Mouse (Mus musculus): ENCODE measurements around the gene Panx3. TPM values are rescaled to one million over a fixed set of nuclear protein-coding genes. Genes with fewer than 3 reads are reported as not detected.

Gene Panx3
- polyA plus RNA-seq, 1 experiment = 0.02 TPM

GRCm38 (mm10) chr9:37638721-37639120 is 30.3 kb downstream of the Panx3 start:
- no peak overlapping the region for H3K4me3 ChIP-seq
- H3K4me2 ChIP-seq (ENCODE audit: low read depth) = no peak overlapping the region
- H3K36me3 ChIP-seq (ENCODE audit: control insufficient read depth, insufficient read depth) = no peaks in the 10 kb centered on the region
- no peaks in the 10 kb centered on the region for H3K27me3 ChIP-seq (ENCODE audit: control insufficient read depth, insufficient read depth, insufficient read length)
- H3ac ChIP-seq (ENCODE audit: control insufficient read depth, insufficient read length) = no peak overlapping the region
- no peak for TF ChIP-seq MAX (IDR thresholded peaks at IDR 0.05; ENCODE audit: low read depth)
- TF ChIP-seq SRF (IDR thresholded peaks at IDR 0.05; ENCODE audit: control insufficient read depth, insufficient read length, low read depth) = no peak
- TF ChIP-seq CEBPB (IDR thresholded peaks at IDR 0.05; ENCODE audit: insufficient read depth, poor library complexity, severe bottlenecking) = no peak
- TF ChIP-seq MYOG (IDR thresholded peaks at IDR 0.05; ENCODE audit: control insufficient read depth in 1 of 3, insufficient read depth in 1 of 3, insufficient read length in 2 of 3, low read depth in 2 of 3) = no peak
- no peak for TF ChIP-seq MYOD1 (IDR thresholded peaks at IDR 0.05; ENCODE audit: control insufficient read depth in 1 of 3, insufficient read length in 2 of 3, low read depth in 2 of 3)
- no peak for TF ChIP-seq TCF12 (IDR thresholded peaks at IDR 0.05; ENCODE audit: insufficient read depth, poor library complexity, severe bottlenecking)
- TF ChIP-seq REST (IDR thresholded peaks at IDR 0.05; ENCODE audit: insufficient read depth, insufficient read length) = no peak
- TF ChIP-seq POLR2A (IDR thresholded peaks at IDR 0.05; ENCODE audit: insufficient read length, low read depth) = no peak
- TF ChIP-seq E2F4 (IDR thresholded peaks at IDR 0.05; ENCODE audit: insufficient read depth) = no peak
- no peak for TF ChIP-seq POLR2AphosphoS2 (IDR thresholded peaks at IDR 0.05; ENCODE audit: insufficient read length, low read depth)
- no peaks in the 10 kb centered on the region for H3K79me2 ChIP-seq (ENCODE audit: control insufficient read depth, insufficient read depth)

- Histone ChIP-seq H3K79me2 (ENCODE audit: control insufficient read depth, insufficient read depth) (no peaks in the 10 kb centered on the region), H3K4me3 (no peak overlapping the region), H3ac (ENCODE audit: control insufficient read depth, insufficient read length) (no peak overlapping the region), H3K4me2 (ENCODE audit: low read depth) (peak overlapping the region; percentile 8), H3K36me3 (ENCODE audit: control insufficient read depth, insufficient read depth) (no peaks in the 10 kb centered on the region), H3K27me3 (ENCODE audit: control insufficient read depth, insufficient read depth, insufficient read length) (no peaks in the 10 kb centered on the region)
- no peak for TF ChIP-seq POLR2A (IDR thresholded peaks at IDR 0.05; ENCODE audit: insufficient read length, low read depth)
- no peak for TF ChIP-seq CEBPB (IDR thresholded peaks at IDR 0.05; ENCODE audit: insufficient read depth, poor library complexity, severe bottlenecking)
- TF ChIP-seq POLR2AphosphoS2 (IDR thresholded peaks at IDR 0.05; ENCODE audit: insufficient read length, low read depth) = no peak
- no peak for TF ChIP-seq SRF (IDR thresholded peaks at IDR 0.05; ENCODE audit: control insufficient read depth, insufficient read length, low read depth)
These were observed 32.1 kb downstream of the Panx3 start for GRCm38 (mm10) chr9:37636800-37637542.

- H3K4me2 ChIP-seq (ENCODE audit: low read depth) = no peak overlapping the region
- H3K79me2 ChIP-seq (ENCODE audit: control insufficient read depth, insufficient read depth) = no peaks in the 10 kb centered on the region
- no peak overlapping the region for H3ac ChIP-seq (ENCODE audit: control insufficient read depth, insufficient read length)
- no peaks in the 10 kb centered on the region for H3K27me3 ChIP-seq (ENCODE audit: control insufficient read depth, insufficient read depth, insufficient read length)
- H3K4me3 ChIP-seq = no peak overlapping the region
- TF ChIP-seq TCF3 (IDR thresholded peaks at IDR 0.05; ENCODE audit: insufficient read length, low read depth) (no peak), MAX (IDR thresholded peaks at IDR 0.05; ENCODE audit: low read depth) (no peak), REST (IDR thresholded peaks at IDR 0.05; ENCODE audit: insufficient read depth, insufficient read length) (no peak), TCF12 (IDR thresholded peaks at IDR 0.05; ENCODE audit: insufficient read depth, poor library complexity, severe bottlenecking) (no peak), MYOD1 (IDR thresholded peaks at IDR 0.05; ENCODE audit: control insufficient read depth in 1 of 3, insufficient read length in 2 of 3, low read depth in 2 of 3) (no peak)
- no peaks in the 10 kb centered on the region for H3K36me3 ChIP-seq (ENCODE audit: control insufficient read depth, insufficient read depth)
These were observed 32.7 kb downstream of the Panx3 start for GRCm38 (mm10) chr9:37636335-37636734.

GRCm38 (mm10) chr9:37634269-37634668 is 34.8 kb downstream of the Panx3 start:
- H3K27me3 ChIP-seq (ENCODE audit: control insufficient read depth, insufficient read depth, insufficient read length) = no peaks in the 10 kb centered on the region
- H3K79me2 ChIP-seq (ENCODE audit: control insufficient read depth, insufficient read depth) = no peaks in the 10 kb centered on the region
- H3K4me2 ChIP-seq (ENCODE audit: low read depth) = no peak overlapping the region
- H3K36me3 ChIP-seq (ENCODE audit: control insufficient read depth, insufficient read depth) = no peaks in the 10 kb centered on the region
- H3K4me3 ChIP-seq = no peak overlapping the region
- no peak overlapping the region for H3ac ChIP-seq (ENCODE audit: control insufficient read depth, insufficient read length)
- TF ChIP-seq REST (IDR thresholded peaks at IDR 0.05; ENCODE audit: insufficient read depth, insufficient read length) = no peak

GRCm38 (mm10) chr9:37632305-37632704 is 36.7 kb downstream of the Panx3 start:
- TF ChIP-seq MYOD1 (IDR thresholded peaks at IDR 0.05; ENCODE audit: control insufficient read depth in 1 of 3, insufficient read length in 2 of 3, low read depth in 2 of 3) (no peak), POLR2AphosphoS2 (IDR thresholded peaks at IDR 0.05; ENCODE audit: insufficient read length, low read depth) (no peak), SRF (IDR thresholded peaks at IDR 0.05; ENCODE audit: control insufficient read depth, insufficient read length, low read depth) (no peak), MAX (IDR thresholded peaks at IDR 0.05; ENCODE audit: low read depth) (no peak), REST (IDR thresholded peaks at IDR 0.05; ENCODE audit: insufficient read depth, insufficient read length) (no peak), E2F4 (IDR thresholded peaks at IDR 0.05; ENCODE audit: insufficient read depth) (no peak), TCF3 (IDR thresholded peaks at IDR 0.05; ENCODE audit: insufficient read length, low read depth) (no peak), POLR2A (IDR thresholded peaks at IDR 0.05; ENCODE audit: insufficient read length, low read depth) (no peak), TCF12 (IDR thresholded peaks at IDR 0.05; ENCODE audit: insufficient read depth, poor library complexity, severe bottlenecking) (no peak), USF1 (IDR thresholded peaks at IDR 0.05; ENCODE audit: low read depth) (no peak), MYOG (IDR thresholded peaks at IDR 0.05; ENCODE audit: control insufficient read depth in 1 of 3, insufficient read depth in 1 of 3, insufficient read length in 2 of 3, low read depth in 2 of 3) (no peak), CEBPB (IDR thresholded peaks at IDR 0.05; ENCODE audit: insufficient read depth, poor library complexity, severe bottlenecking) (no peak)
- Histone ChIP-seq H3K4me2 (ENCODE audit: low read depth) (no peak overlapping the region), H3K79me2 (ENCODE audit: control insufficient read depth, insufficient read depth) (no peaks in the 10 kb centered on the region), H3K27me3 (ENCODE audit: control insufficient read depth, insufficient read depth, insufficient read length) (no peaks in the 10 kb centered on the region), H3K4me3 (no peak overlapping the region), H3K36me3 (ENCODE audit: control insufficient read depth, insufficient read depth) (no peaks in the 10 kb centered on the region), H3ac (ENCODE audit: control insufficient read depth, insufficient read length) (no peak overlapping the region)
